Mouse (Mus musculus) embryonic facial prominence, embryonic 15.5 days (tissue): ENCODE measurements around the gene Mum1l1. TPM values are rescaled to one million over a fixed set of nuclear protein-coding genes. Genes with fewer than 3 reads are reported as not detected.
"Not testable (repeated sequence)": the region's sequence is repeated elsewhere in the genome, so short reads cannot be mapped to it uniquely, and the experiment has no call there.

ENCODE experiments used
- ATAC-seq: fragments of 200-750 bp; cut with Nextera tagmentation; 2 replicates; pipeline ENCODE4 v1.8.0; 2017; ENCODE audit warnings: low read depth, moderate TSS enrichment; ENCODE audit not compliant: insufficient number of reproducible peaks, low FRiP score, low TSS enrichment
- H3K27ac ChIP-seq: fragments of 300-500 bp; sonication (generic); replicated peaks from 2 replicates; pipeline ENCODE4 v1.5.1; 2015; ENCODE audit warnings: mild to moderate bottlenecking, inconsistent platforms
- H3K27me3 ChIP-seq: fragments of 300-500 bp; sonication (generic); 2 replicates; pipeline ENCODE4 v1.6.1; 2015; ENCODE audit warnings: inconsistent platforms
- H3K36me3 ChIP-seq: fragments of 300-500 bp; sonication (generic); 2 replicates; pipeline ENCODE4 v1.6.1; 2015; ENCODE audit warnings: mild to moderate bottlenecking, inconsistent platforms
- H3K4me1 ChIP-seq: fragments of 300-500 bp; sonication (generic); 2 replicates; pipeline ENCODE4 v1.6.1; 2015; ENCODE audit warnings: inconsistent platforms
- H3K4me2 ChIP-seq: fragments of 300-500 bp; sonication (generic); replicated peaks from 2 replicates; pipeline ENCODE4 v1.6.1; 2015; ENCODE audit warnings: mild to moderate bottlenecking, inconsistent platforms
- H3K4me3 ChIP-seq: fragments of 300-500 bp; sonication (generic); replicated peaks from 2 replicates; pipeline ENCODE4 v1.5.1; 2015; ENCODE audit warnings: mild to moderate bottlenecking, inconsistent platforms
- H3K9ac ChIP-seq: fragments of 300-500 bp; sonication (generic); 2 replicates; pipeline ENCODE4 v1.6.1; 2015; ENCODE audit warnings: inconsistent platforms
- H3K9me3 ChIP-seq: fragments of 300-500 bp; sonication (generic); replicated peaks from 2 replicates; pipeline ENCODE4 v1.6.1; 2016; ENCODE audit warnings: inconsistent platforms
- WGBS: fragments of 180-500 bp; shearing (Covaris S2); methylation state at CpG from one replicate; pipeline ENCODE4 v1.1.7; 2015; 5-methylcytosine and 5-hydroxymethylcytosine counted together
- polyA plus RNA-seq: library from polyadenylated mRNA; unstranded; fragments of >200 nt; fragmentation: Nextera tagmentation; extraction: Ambion mirVana; gene quantifications from 2 replicates; pipeline ENCODE4 v1.2.1, GENCODE M21; 2015

Gene Mum1l1
- 25.4 and 25.7 TPM in 2 replicates for polyA plus RNA-seq

- 22% methylated on average over 28 of the region's 31 CpGs for WGBS
- peak; percentile 73 for ATAC-seq
- Histone ChIP-seq H3K4me1 (no peaks in the 10 kb centered on the region), H3K27ac (no peak within 1 kb of the TSS), H3K9me3 (no peaks in the 10 kb centered on the region), H3K27me3 (0 out of 2 replicates have a peak, but pooled peaks cover 3% of the 10 kb centered on the region), H3K4me2 (peak within 1 kb of the TSS; percentile 48), H3K36me3 (no peaks in the 10 kb centered on the region), H3K9ac (0 out of 2 replicates have a peak within 1 kb of the TSS, but pooled peaks have one; percentile 12), H3K4me3 (peak within 1 kb of the TSS; percentile 52)
Measured at GRCm38 (mm10) chrX:139209829-139210225, at the start of gene Mum1l1. Mum1l1 (plus strand) TSS chrX:139210042.

- no peaks in the 10 kb centered on the region for H3K36me3 ChIP-seq
- H3K27ac ChIP-seq, result no peak within 1 kb of the TSS
- WGBS, result 88% methylated on average over 8 of the region's 8 CpGs
- ATAC-seq, result no peak
- no peaks in the 10 kb centered on the region for H3K9me3 ChIP-seq
- no peak within 1 kb of the TSS for H3K4me2 ChIP-seq
- no peaks in the 10 kb centered on the region for H3K27me3 ChIP-seq
- H3K9ac ChIP-seq, result no peak within 1 kb of the TSS
- H3K4me3 ChIP-seq, result no peak within 1 kb of the TSS
- no peaks in the 10 kb centered on the region for H3K4me1 ChIP-seq
Measured at GRCm38 (mm10) chrX:139178928-139179327, 30.9 kb upstream of the Mum1l1 start, which contains the start of gene 4933428M09Rik. 4933428M09Rik (plus strand) TSS chrX:139179228.

GRCm38 (mm10) chrX:139191506-139191905 lies 18.3 kb upstream of the Mum1l1 start:
- not testable (repeated sequence) for H3K9me3 ChIP-seq, ATAC-seq, H3K9ac ChIP-seq

GRCm38 (mm10) chrX:139194572-139195279 lies 15.1 kb upstream of the Mum1l1 start:
- Histone ChIP-seq H3K27ac (no peak overlapping the region), H3K4me2 (no peak overlapping the region), H3K9ac (no peak overlapping the region), H3K4me1 (no peaks in the 10 kb centered on the region), H3K9me3 (no peaks in the 10 kb centered on the region), H3K4me3 (no peak overlapping the region), H3K36me3 (no peaks in the 10 kb centered on the region), H3K27me3 (no peaks in the 10 kb centered on the region)
- ATAC-seq, result no peak
- 44% methylated on average over 1 of the region's 1 CpGs for WGBS

More at GRCm38 (mm10) chrX:139191506-139191905, 18.3 kb upstream of the Mum1l1 start:
- not testable (repeated sequence) for H3K4me2 ChIP-seq, H3K4me1 ChIP-seq, H3K36me3 ChIP-seq, H3K27me3 ChIP-seq, H3K4me3 ChIP-seq, H3K27ac ChIP-seq
- WGBS, result 82% methylated on average over 3 of the region's 3 CpGs

- not testable (repeated sequence) for H3K4me1 ChIP-seq, H3K27ac ChIP-seq, H3K36me3 ChIP-seq, H3K27me3 ChIP-seq, ATAC-seq, H3K9ac ChIP-seq, H3K4me2 ChIP-seq, H3K9me3 ChIP-seq
- peak overlapping the region; percentile 52; the same call in 1 of the 2 replicates for H3K4me3 ChIP-seq
- 70% methylated on average over 4 of the region's 4 CpGs for WGBS
Measured at GRCm38 (mm10) chrX:139209191-139209828, 532 bp upstream of the Mum1l1 start.

GRCm38 (mm10) chrX:139214765-139215164 lies 4.9 kb downstream of the Mum1l1 start:
- Histone ChIP-seq H3K4me3 (no peak overlapping the region), H3K27me3 (0 out of 2 replicates have a peak, but pooled peaks cover 3% of the 10 kb centered on the region), H3K27ac (no peak overlapping the region), H3K9ac (no peak overlapping the region), H3K9me3 (no peaks in the 10 kb centered on the region), H3K36me3 (no peaks in the 10 kb centered on the region), H3K4me2 (no peak overlapping the region), H3K4me1 (no peaks in the 10 kb centered on the region)
- WGBS, result 76% methylated on average over 4 of the region's 4 CpGs
- no peak for ATAC-seq

- Histone ChIP-seq H3K36me3 (no peaks in the 10 kb centered on the region), H3K4me1 (no peaks in the 10 kb centered on the region), H3K27ac (no peak overlapping the region), H3K9me3 (no peaks in the 10 kb centered on the region), H3K4me2 (peak overlapping the region; percentile 40), H3K27me3 (0 out of 2 replicates have a peak, but pooled peaks cover 3% of the 10 kb centered on the region), H3K4me3 (no peak overlapping the region), H3K9ac (no peak overlapping the region)
- no peak for ATAC-seq
- WGBS, result 59% methylated on average over 5 of the region's 5 CpGs
Measured at GRCm38 (mm10) chrX:139216409-139216808, 6.6 kb downstream of the Mum1l1 start.

GRCm38 (mm10) chrX:139216991-139217593 lies 7.2 kb downstream of the Mum1l1 start:
- H3K9ac ChIP-seq, result no peak overlapping the region
- H3K4me3 ChIP-seq, result peak overlapping the region; percentile 43
- 0 out of 2 replicates have a peak, but pooled peaks have one; percentile 79 for ATAC-seq
- 0 out of 2 replicates have a peak, but pooled peaks cover 3% of the 10 kb centered on the region for H3K27me3 ChIP-seq
- no peaks in the 10 kb centered on the region for H3K4me1 ChIP-seq
- peak overlapping the region; percentile 40 for H3K4me2 ChIP-seq
- H3K27ac ChIP-seq, result peak overlapping the region; percentile 51; the same call in 1 of the 2 replicates
- no peaks in the 10 kb centered on the region for H3K36me3 ChIP-seq
- 14% methylated on average over 22 of the region's 22 CpGs for WGBS
- H3K9me3 ChIP-seq, result no peaks in the 10 kb centered on the region

GRCm38 (mm10) chrX:139217776-139218175 lies 7.9 kb downstream of the Mum1l1 start:
- no peaks in the 10 kb centered on the region for H3K4me1 ChIP-seq
- 0 out of 2 replicates have a peak, but pooled peaks cover 1% of the 10 kb centered on the region for H3K27me3 ChIP-seq
- no peak overlapping the region for H3K27ac ChIP-seq
- no peak overlapping the region for H3K9ac ChIP-seq
- H3K4me3 ChIP-seq, result peak overlapping the region; percentile 43
- no peak for ATAC-seq
- no peaks in the 10 kb centered on the region for H3K36me3 ChIP-seq
- peak overlapping the region; percentile 40 for H3K4me2 ChIP-seq
- no peaks in the 10 kb centered on the region for H3K9me3 ChIP-seq
- 50% methylated on average over 10 of the region's 10 CpGs for WGBS

GRCm38 (mm10) chrX:139219017-139219416 lies 9.2 kb downstream of the Mum1l1 start:
- no peaks in the 10 kb centered on the region for H3K4me1 ChIP-seq
- WGBS, result 33% methylated on average over 2 of the region's 2 CpGs

GRCm38 (mm10) chrX:139220830-139221229 lies 11.0 kb downstream of the Mum1l1 start:
- H3K4me3 ChIP-seq, result no peak overlapping the region
- no peak for ATAC-seq
- no peaks in the 10 kb centered on the region for H3K36me3 ChIP-seq
- H3K4me2 ChIP-seq, result no peak overlapping the region
- no peak overlapping the region for H3K27ac ChIP-seq
- H3K4me1 ChIP-seq, result no peaks in the 10 kb centered on the region
- H3K27me3 ChIP-seq, result no peaks in the 10 kb centered on the region
- 80% methylated on average over 4 of the region's 4 CpGs for WGBS
- no peaks in the 10 kb centered on the region for H3K9me3 ChIP-seq
- no peak overlapping the region for H3K9ac ChIP-seq

More at GRCm38 (mm10) chrX:139219017-139219416, 9.2 kb downstream of the Mum1l1 start:
- no peak overlapping the region for H3K9ac ChIP-seq
- H3K4me3 ChIP-seq, result no peak overlapping the region
- H3K27me3 ChIP-seq, result no peaks in the 10 kb centered on the region
- H3K36me3 ChIP-seq, result no peaks in the 10 kb centered on the region
- ATAC-seq, result no peak
- H3K27ac ChIP-seq, result no peak overlapping the region
- no peak overlapping the region for H3K4me2 ChIP-seq
- no peaks in the 10 kb centered on the region for H3K9me3 ChIP-seq
